Mouse (Mus musculus) T-cell, adult 2 months (primary cell): ENCODE measurements around the gene Mrpl53.
A peak's percentile ranks its signal among the peaks of the same experiment; 100 is the strongest.

Experiments
- DNase-seq: peaks from one replicate; pipeline ENCODE4 v3.0.0; 2022; ENCODE audit warnings: low spot score

Gene Mrpl53

DNA sequence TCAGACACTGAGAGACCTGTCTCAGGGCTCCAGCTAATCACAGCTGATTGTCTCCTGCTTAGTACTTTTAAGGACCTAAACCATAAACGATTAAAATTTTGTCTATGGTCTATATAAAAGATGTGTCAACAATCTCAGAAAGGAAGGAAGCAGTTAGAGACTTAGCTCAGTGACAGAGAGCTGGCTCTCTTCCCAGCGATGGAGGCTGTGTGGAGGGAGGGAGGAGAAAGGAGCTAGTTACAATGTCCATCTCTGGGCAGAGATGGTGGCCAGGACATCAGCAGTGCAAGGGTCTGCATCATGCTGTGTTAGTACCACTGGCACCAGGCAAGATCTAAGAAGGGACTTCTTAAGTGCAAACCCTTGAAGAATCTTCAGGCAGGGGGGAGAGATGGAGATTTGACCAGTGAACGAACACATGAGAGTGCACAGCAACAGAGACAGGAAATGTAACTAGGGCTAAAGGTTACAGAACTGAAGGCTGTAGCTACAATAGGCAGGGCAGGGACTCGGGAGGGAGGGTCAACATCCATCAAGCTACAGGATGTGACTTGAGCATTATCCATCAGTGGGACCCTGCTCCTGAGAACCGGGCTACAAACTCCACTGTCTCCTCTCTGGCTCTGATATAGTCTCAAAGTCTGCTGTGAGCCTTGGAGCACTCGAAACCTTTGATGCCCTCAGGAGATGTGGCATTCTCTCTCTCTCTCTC is 16.3 kb upstream of the Mrpl53 start:
- DNase-seq, result no peak

DNA sequence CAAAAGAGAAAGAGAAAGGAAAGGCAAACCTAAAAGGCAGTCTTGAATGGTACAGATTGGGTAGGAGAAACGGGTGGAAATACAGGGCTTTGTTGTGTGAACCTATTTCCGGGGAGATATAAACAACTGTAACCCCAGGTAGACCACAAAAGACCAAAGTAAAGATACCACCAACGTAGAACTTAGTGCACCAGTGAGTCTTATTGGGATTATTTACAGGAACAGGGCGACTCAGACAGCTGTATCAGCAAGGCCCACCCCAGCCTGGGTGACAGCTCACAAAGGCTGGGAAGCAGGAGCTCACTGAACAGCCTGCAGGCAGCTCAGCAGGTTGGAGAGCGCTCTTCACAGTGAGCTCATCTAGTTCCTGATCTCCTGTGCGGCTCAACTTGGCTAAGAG is 12.9 kb upstream of the Mrpl53 start:
- DNase-seq, result peak; percentile 81

DNA sequence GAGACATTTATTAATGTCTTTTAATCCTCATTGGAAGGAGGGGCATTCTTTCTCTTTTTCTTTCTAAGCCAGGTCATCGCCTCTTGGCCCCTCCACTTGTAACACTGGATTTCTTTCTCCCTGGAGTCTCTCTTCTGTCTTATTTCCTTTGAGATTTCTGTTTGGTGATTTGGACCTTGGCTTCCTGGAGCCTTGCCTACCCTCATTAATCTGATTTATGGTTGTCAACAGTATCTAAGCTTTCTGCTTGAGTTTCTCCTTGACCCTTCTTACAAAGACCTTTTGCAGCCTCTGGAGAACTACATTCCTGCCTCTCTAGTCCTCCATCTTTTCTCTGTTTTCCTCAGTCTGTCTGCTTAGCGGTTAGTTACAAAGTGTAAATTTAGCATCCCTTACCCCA is 10.4 kb upstream of the Mrpl53 start:
- DNase-seq, result no peak

DNA sequence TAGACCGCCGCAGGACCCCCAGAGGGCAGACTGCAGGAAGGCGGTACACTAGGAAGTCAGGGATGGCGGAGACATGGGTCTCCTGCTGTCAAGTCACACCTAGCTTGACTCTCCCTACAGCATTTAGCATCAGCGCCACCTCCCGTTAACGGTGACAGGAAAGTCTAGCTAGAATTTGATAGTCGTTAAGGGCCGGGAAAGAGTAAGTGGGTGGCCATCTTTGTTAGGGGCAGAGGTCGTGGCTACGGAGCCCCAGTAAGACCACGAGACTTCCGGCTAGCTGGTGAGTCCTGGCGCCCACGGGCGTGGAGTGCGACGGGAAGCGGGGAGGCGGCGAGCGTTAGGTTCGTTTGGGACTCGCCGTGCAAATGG is 7.5 kb upstream of the Mrpl53 start, which contains the start of the genes Ccdc142 and Gm42688:
Gene Ccdc142, plus strand, starts transcription at position 286 of the 372 bp plus-strand sequence.
Gene Gm42688, plus strand, starts transcription at position 302 of the 372 bp plus-strand sequence.
- peak; percentile 88 for DNase-seq

DNA sequence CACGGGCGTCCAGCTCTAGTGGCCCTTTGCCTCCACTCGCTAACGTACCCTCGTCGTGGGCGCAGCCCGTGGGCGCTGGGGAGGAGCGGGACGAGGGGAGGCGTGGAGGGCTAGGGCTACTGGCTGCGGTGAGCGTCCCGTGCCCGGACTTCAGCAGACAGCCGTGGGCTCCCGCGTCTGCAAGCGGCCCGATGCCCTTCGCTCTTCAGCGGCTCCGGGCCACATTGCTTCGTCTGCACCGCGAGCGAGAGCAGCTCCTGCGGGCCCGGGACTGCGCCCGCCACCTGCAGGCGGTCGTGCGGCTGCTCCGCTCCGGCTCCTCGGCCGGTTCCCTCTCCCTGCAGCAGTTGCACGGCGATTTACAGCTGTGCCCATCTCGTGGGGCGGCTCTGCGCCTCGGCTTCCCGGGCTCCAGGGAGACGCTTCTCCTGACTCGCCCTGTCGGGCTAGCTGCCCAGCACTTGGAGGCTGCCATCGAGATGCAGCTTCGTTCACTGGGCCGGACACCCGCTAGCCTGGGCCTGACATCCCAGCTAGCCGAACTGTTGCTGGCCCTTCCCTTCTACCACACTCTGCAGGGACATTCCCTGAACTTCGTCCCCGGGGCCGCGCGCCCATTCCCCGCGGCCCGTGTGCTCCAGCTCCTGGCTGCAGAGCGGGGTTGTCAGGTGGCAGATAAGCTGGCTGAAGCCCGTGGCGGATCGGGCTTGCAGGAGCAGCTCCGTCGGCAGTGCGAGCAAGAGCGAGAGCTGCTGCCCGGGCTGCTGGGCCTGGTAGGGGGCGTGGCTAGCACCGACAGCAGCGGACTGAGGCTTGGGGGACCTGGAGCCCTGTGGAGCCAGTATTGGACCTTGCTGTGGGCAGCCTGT is 6.9 kb upstream of the Mrpl53 start:
- DNase-seq, result peak; percentile 73

DNA sequence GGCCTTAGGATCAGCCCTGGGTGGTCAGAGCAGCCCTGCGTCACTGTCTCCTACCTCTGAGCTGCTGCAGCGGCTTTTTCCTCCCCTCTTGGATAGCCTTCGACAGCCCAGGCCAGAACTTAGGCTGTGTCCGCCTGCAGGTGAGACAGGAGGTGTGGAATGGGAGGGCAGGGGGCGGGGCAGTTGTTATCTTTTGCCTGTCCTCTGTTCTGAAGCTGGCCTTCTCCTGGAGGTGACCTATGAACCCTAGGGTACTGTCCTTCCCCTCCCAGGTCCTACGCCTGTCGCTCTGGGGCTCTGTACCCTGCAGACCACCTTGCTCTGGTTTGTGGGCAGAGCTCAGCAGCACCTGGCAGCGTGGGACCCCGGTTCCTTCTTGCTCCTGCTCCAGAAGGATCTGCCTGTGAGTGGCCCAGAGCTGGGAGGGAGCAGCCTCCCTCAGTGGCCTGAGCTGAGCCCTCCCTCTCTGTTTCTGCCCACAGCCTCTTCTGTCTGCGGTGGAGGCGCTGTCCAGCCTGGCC is 5.7 kb upstream of the Mrpl53 start:
- no peak for DNase-seq

DNA sequence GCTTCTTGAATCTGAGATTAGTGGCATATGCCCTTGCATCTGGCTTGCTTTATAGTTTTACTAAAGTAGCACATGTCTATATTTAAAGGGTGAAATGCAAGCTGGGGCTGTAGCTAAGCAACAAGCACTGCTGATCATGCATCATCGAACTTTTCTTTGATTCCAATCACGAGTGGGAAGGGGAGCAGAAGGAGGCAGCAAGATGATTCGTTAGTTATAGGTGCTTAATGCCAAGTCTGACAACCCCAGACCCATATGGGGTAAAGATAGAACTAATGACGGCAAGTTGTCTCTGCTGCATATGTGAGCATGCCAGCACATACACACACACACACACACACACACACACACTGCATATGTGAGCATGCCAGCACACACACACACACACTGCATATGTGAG is 4.7 kb upstream of the Mrpl53 start:
- no peak for DNase-seq

DNA sequence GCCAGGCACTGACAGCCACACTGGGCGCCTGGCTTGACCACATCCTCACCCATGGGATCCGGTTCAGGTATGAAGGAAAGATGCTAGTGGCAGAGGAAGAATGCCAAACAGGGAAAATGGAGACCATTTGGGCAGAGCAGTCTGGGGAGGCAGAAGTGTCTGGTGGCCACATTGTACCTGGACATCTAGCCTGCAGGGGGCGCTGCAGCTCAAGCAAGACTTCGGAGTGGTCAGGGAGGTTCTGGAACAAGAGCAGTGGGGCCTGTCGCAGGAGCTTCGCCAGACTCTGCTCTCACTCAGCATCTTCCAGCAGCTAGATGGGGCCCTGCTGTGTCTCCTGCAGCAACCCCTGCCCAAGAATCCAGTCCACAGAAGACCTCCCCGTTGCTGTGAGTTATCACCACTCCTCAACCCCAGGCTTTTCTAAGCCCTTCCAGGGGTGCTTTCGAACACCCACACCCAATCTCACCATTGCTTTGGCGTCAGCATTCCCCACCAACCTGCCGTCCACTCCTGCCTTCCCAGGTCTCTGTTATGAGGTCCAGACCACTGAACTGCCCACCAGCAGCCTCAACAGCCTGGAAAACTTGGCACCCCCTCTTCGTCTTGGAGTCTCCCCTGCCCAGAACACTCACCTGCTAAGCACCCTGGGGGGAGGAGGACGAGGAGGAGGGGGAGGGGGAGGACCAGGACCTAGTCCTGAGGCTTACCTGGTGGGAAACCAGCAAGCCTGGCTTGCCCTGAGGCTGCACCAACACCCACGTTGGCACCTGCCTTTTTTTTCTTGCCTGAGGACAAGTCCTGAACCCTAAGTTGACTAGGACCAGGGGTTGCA is 1.1 kb upstream of the Mrpl53 start:
- DNase-seq, result peak; percentile 76

DNA sequence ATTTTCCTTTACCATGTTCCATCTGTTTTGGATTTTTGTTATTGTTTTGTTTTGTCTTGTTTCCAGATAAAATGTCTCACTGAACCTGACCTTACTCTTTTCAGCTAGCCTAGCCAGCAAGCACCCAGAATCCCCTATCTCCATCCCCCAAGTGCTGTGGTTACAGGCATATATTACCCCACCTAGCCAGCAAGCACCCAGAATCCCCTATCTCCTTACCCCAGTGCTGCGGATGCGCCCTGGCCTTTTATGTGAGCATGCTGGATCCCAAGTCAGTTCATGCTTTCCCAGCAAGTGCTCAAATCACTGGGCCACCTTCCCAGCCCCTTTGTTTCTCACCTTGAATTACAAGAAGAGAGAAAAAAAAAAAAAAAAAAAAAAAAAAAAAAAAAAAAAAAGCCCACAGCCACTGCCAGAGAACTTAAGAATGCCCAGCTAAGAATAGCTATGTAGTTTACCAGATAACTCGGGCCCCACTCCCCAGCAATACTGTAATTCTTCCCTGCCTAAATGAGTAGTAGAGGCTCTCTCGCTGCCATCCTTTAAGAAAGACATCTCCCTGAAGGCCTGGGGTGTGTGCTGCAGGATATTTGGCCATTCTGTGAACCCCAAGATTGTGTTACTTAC is 2.8 kb downstream of the Mrpl53 start:
- DNase-seq, result no peak

DNA sequence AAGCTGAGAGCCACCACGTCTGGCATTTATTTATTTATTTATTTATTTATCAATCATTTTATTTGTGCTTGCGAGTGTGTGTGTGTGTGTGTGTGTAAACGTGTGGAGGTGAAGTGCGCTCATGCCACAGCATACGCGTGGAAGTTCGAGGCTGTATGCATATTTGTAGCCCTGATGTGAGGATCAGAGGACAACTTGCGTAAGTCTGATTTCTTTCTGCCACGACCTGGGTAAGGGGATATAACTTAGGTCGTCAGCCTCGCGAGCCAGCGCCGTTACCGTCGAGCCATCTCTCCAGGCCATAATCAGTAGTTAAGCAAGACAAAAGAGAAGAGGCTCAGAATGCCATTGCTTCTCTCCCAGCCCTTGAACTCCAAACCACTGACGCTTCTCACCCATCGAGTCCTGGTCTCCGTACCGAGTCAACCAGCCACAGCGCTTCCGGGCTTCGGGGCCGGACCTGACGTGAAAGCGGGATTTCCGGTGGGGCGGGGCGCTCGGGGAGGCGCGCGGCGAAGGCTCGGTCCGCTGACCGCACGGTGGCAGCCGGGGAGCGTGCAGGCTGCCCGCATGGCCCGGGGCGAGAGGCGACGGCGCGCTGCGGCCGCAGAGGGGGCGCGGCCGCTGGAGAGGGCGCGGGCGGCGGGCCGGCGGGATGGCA is 6.3 kb downstream of the Mrpl53 start, which contains the start of gene Mogs:
Gene Mogs, plus strand, starts transcription at position 486 of the 661 bp plus-strand sequence.
- DNase-seq, result peak; percentile 87

DNA sequence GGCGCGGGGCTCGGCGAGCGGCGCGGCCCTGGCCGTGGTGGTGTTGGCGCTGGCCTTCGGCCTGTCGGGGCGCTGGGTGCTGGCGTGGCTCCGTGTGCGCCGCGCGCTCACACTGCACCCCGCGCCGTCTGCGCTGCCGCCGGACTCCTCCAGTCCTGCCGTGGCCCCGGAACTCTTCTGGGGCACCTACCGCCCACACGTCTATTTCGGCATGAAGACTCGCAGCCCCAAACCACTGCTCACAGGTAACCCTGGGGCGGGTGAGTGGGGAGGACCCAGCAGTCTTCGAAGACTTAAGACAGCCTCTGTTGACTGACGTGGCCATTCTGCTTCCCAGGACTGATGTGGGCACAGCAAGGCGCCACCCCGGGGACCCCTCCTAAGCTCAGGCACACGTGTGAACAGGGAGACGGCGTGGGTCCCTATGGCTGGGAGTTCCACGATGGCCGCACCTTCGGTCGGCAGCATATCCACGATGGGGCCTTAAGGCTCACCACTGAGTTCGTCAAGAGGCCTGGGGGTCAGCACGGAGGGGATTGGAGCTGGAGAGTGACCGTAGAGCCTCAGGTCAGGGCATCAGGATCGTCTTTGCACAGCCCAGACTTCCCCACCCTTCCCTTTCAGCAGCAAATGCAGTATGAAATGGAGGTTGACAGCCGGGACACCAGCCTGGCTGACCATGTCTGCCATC is 7.0 kb downstream of the Mrpl53 start:
- peak; percentile 54 for DNase-seq

DNA sequence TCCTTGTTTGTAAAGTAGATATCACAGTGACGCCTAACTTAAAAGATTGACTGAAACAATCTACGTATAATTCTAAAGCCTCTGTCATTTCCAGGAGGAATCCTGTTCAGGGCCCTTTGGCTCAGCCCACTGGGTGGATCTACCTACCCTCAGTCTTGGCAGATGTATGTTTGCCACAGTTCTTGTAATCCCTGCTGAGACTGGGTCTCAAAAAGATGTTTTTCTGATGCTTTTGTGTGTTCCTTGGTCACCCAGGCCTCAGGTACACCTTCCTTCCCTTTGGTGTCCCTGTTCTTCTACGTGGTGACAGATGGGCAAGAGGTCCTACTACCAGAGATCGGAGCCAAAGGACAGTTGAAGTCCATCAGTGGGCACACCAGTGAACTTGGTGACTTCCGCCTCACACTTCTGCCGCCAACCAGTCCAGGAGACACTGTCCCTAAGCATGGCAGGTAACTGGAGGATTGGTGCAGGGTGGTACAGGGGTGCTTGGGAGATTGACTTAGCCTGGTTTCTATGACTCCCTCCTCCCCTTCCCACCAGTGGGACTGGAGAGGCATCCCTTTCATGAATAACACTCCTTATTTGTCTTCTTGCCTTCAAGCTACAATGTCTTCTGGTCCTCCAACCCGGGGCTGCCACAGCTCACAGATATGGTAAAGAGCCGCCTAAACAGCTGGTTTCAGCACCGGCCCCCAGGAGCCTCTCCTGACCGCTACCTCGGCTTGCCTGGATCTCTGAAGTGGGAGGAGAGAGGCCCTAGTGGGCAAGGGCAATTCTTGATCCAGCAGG is 7.7 kb downstream of the Mrpl53 start:
- DNase-seq, result no peak

DNA sequence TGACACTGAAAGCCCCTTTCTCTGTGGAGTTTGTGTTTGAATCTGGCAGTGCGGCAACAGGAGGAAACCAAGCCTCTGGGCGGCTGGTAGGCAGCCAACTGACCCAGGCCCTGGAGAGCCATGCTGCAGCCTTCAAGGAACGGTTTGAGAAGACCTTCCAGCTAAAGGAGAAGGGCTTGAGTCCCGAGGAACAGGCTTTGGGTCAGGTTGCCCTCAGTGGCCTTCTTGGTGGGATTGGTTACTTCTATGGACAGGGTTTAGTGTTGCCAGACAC is 8.3 kb downstream of the Mrpl53 start:
- DNase-seq, result no peak

DNA sequence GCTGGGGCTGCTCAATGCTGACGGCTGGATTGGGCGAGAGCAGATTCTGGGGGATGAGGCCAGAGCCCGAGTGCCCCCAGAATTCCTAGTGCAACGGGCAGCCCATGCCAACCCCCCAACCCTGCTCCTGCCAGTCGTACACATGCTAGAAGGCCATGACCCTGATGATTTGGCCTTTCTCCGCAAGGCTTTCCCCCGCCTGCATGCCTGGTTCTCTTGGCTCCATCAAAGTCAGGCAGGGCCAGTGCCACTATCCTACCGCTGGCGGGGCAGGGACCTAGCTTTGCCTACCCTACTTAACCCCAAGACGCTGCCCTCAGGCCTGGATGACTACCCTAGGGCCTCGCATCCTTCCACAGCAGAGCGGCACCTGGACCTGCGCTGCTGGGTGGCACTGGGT is 8.8 kb downstream of the Mrpl53 start:
- no peak for DNase-seq

DNA sequence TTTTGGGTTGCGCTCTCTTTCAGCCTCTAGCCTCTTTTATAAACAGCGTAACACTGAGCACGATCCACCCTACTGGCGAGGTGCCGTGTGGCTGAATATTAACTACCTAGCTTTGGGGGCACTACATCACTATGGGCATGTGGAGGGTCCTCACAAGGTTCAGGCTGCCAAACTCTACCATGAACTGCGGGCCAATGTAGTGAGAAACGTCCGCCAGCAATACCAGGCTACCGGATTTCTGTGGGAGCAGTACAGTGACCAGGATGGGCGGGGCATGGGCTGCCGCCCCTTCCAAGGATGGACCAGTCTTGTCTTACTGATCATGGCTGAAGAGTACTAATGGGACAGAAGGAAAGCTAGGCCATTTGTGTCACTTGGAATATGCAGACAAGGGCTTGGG is 9.5 kb downstream of the Mrpl53 start:
- no peak for DNase-seq

DNA sequence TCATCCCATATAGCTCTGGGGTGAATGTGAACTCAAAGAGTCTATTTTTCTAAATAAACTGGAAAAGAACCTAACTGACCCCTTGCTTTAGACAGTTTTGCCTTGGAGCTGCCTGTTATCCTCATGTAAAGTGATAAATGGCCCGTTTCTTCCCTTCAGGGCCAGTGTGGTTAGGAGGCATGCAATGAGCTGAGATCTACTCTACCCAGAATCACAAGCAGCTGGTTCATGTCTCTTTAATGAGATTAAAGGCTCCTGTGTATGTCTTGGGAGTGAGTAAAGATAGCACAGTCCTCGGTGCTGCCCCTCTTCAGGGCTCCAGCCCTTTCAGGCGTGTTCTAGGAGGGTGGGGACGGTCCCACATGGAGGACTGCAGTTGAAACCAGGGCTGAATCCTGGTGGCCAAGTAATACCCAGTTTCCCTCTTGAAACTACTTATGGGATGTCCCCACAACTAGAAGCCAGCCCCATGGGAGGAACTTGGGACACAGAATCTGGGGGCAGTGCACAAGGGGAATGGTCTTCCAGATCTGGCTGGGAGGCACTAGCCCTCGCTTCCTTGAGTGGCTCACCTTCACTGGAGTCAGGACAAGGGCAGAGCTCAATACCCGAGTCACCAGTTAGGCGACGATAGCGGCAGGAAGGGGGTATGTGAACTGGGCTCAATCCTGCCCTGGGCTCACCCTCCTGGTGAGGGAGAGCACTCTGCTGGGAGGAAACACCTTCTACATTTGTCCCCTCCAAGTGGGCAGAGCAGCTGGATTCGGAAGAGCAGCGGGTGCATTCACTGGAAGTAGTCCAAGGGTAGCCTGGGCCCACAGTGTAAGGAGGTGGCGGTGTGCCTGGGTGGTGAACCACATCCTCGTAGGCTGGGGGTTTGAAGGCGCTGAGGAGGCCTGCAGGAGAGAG is 10.2 kb downstream of the Mrpl53 start:
- DNase-seq, result peak; percentile 42

DNA sequence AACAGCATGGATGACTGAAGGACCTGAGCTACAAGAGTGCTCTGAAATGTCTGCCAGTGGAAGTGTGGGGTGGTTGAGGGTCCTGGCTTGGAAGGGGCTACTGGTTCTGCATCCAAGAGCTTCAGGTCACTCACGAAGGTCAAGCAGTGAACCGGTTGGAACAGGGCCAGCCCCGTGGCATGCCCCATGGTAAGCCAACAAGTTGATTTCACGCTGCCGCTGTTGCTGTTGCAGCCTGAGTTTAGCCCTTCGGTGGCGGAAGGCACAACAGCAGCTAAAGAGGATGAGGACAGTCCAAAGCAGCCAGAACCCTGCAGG is 10.9 kb downstream of the Mrpl53 start:
- no peak for DNase-seq

DNA sequence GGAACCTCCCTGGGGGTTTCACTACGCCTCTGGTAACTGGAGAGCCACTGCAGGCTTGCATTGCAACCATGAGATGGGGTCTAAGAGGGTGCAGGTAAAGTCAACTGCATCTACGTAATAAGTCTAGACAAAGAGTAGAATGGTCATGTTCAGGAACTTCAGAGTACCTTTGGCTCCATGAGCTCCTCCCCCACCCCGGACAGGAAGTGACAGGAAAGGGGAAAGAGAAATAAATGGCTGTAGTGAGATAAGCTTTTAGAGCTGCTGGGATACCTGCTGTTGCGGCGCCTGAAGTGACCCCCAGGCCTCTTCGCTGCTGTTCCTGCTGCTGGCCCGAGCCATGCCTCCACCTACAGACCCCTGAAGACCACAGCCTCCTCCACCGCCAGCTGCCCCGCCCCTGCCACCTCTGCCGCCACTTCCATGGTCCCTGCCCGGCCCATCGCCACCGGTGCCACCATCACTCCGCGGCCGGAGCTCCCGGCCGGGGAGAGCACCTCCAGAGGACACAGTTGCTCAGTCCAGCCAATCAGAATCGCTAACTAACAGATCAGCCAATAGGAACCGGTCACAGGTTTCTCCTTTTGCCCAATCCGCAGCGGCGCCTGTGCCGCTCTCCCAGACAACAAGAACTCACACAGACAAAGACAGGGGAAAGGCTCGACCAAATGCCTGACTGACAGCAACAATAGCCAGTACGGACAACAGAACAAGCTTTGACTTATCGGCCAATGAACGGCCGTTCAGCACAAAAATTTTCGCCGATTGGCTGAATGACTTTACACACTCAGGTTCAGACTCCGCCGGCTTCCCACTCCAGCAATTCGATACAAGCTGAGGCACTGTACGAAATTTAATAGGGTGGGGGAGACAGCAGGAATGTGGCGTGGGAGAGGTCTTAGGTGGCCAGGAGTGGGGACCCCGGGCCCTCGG is 12.4 kb downstream of the Mrpl53 start, which contains the start of gene Wbp1:
Gene Wbp1, minus strand, starts transcription at position 630 of the 933 bp plus-strand sequence.
- DNase-seq, result peak; percentile 95
